Comparison of ENCODE assay signal across 27 mouse cellular contexts in genomic region chr13:59590691-59591090, GRCm38 (mm10).
"Had no signal": no experiment of that assay in that cellular context is flagged by ENCODE, and none has a peak within 500 bp of the region (broad histone marks: within the 10 kb centered on the region; RNA-seq: fewer than 3 reads in every experiment).

No protein-coding gene starts in this region.

- H3K27me3 ChIP-seq: heart, embryonic 12.5 days; hindbrain, embryonic 12.5 days; intestine, embryonic 15.5 days; limb, embryonic 12.5 days had no signal

- H3K27ac ChIP-seq: gastrocnemius, adult 2 months; heart, embryonic 10.5 days; hindbrain, embryonic 10.5 days; hindbrain, embryonic 12.5 days; hindbrain, embryonic 14.5 days; intestine, embryonic 15.5 days; layer of hippocampus, adult 2 months; left cerebral cortex, adult 2 months; limb, embryonic 10.5 days; limb, embryonic 12.5 days had no signal

- H3K9ac ChIP-seq: heart, embryonic 12.5 days; hindbrain, embryonic 12.5 days; hindbrain, embryonic 14.5 days; intestine, embryonic 15.5 days; limb, embryonic 12.5 days had no signal

- H3K4me3 ChIP-seq: gastrocnemius, adult 2 months; heart, embryonic 10.5 days; heart, embryonic 12.5 days; hindbrain, embryonic 10.5 days; hindbrain, embryonic 12.5 days; intestine, embryonic 15.5 days; layer of hippocampus, adult 2 months; left cerebral cortex, adult 2 months; limb, embryonic 10.5 days; limb, embryonic 12.5 days had no signal

- ATAC-seq: hindbrain, embryonic 16.5 days; inflammation-experienced regulatory T-cells, adult 6 months; intestine, embryonic 15.5 days; intestine, postnatal 0 days had no signal

- H3K4me2 ChIP-seq: heart, embryonic 12.5 days; hindbrain, embryonic 12.5 days; hindbrain, embryonic 14.5 days; intestine, embryonic 15.5 days; limb, embryonic 12.5 days had no signal

- DNase-seq: gastrocnemius, adult 2 months; gastrocnemius, postnatal 10 days; gastrocnemius, postnatal 25 days; heart, adult 18-20 months; heart, postnatal 10 days; heart, postnatal 4 days; kidney, adult 18-20 months; kidney, adult 8-10 months; kidney, postnatal 10 days; kidney, postnatal 25 days; kidney, postnatal 4 days; layer of hippocampus, adult 9-11 months; layer of hippocampus, postnatal 36 days; liver had no signal

- H3K9me3 ChIP-seq: heart, embryonic 10.5 days; heart, embryonic 12.5 days; hindbrain, embryonic 10.5 days; hindbrain, embryonic 12.5 days; intestine, embryonic 15.5 days; limb, embryonic 10.5 days; limb, embryonic 12.5 days had no signal
